Mouse (Mus musculus): Measurements from ENCODE around the gene Ptpn3.

GRCm38 (mm10) chr4:57243312-57243711, 58.3 kb downstream of the Ptpn3 start:
- no peak for TF ChIP-seq CTCF (IDR thresholded peaks at IDR 0.05; ENCODE audit: extremely low read depth, insufficient read depth, low read length)
- TF ChIP-seq POLR2A (IDR thresholded peaks at IDR 0.05; ENCODE audit: extremely low read depth, insufficient read depth, low read length): no peak
